Mouse (Mus musculus): ENCODE results near the gene Mpnd. TPM values are rescaled to one million over a fixed set of nuclear protein-coding genes. Genes with fewer than 3 reads are reported as not detected.

The Mpnd gene
- total RNA-seq, 2 experiments from 2014 or later: 6.7 to 35.3 TPM

Other genes starting within 250 kb of the Mpnd start
- 1.3 TPM in 1 of 2 replicates, not detected in the other for gene Zfp119a, start 126.8 kb upstream of the Mpnd start, total RNA-seq (2015; ENCODE audit: low replicate concordance)
- 1.0 and 2.8 TPM in 2 replicates for gene Zfp119a, start 126.8 kb upstream of the Mpnd start, total RNA-seq (2017; ENCODE audit: low replicate concordance)
- gene Zfp959, start 113.6 kb upstream of the Mpnd start, total RNA-seq (2015; ENCODE audit: low replicate concordance): 5.0 and 9.0 TPM in 2 replicates
- gene Zfp959, start 113.6 kb upstream of the Mpnd start, total RNA-seq (2017; ENCODE audit: low replicate concordance): 3.6 and 5.7 TPM in 2 replicates
- 1.4 TPM in 1 of 2 replicates, not detected in the other for gene Zfp119b, start 56.2 kb upstream of the Mpnd start, total RNA-seq (2015; ENCODE audit: low replicate concordance)
- gene Zfp119b, start 56.2 kb upstream of the Mpnd start, total RNA-seq (2017; ENCODE audit: low replicate concordance): 1.2 and 6.4 TPM in 2 replicates
- 5.4 and 6.8 TPM in 2 replicates for gene Ebi3, start 53.1 kb upstream of the Mpnd start, total RNA-seq (2015; ENCODE audit: low replicate concordance)
- gene Ebi3, start 53.1 kb upstream of the Mpnd start, total RNA-seq (2017; ENCODE audit: low replicate concordance): 4.0 and 16.4 TPM in 2 replicates
- gene Yju2, start 46.6 kb upstream of the Mpnd start, total RNA-seq (2015; ENCODE audit: low replicate concordance): 3.8 and 5.4 TPM in 2 replicates
- gene Yju2, start 46.6 kb upstream of the Mpnd start, total RNA-seq (2017; ENCODE audit: low replicate concordance): 1.7 and 5.4 TPM in 2 replicates
- gene Shd, start 35.2 kb upstream of the Mpnd start, total RNA-seq (2015; ENCODE audit: low replicate concordance): not detected in 2 replicates
- not detected in 2 replicates for gene Shd, start 35.2 kb upstream of the Mpnd start, total RNA-seq (2017; ENCODE audit: low replicate concordance)
- not detected in 2 replicates for gene Fsd1, start 19.2 kb upstream of the Mpnd start, total RNA-seq (2015; ENCODE audit: low replicate concordance)
- gene Fsd1, start 19.2 kb upstream of the Mpnd start, total RNA-seq (2017; ENCODE audit: low replicate concordance): not detected in 2 replicates
- gene Stap2, start 127 bp upstream of the Mpnd start, total RNA-seq (2015; ENCODE audit: low replicate concordance): not detected in 2 replicates
- 0.98 TPM in 1 of 2 replicates, not detected in the other for gene Stap2, start 127 bp upstream of the Mpnd start, total RNA-seq (2017; ENCODE audit: low replicate concordance)
- 14.4 and 14.7 TPM in 2 replicates for gene Sh3gl1, start 30.9 kb downstream of the Mpnd start, total RNA-seq (2015; ENCODE audit: low replicate concordance)
- gene Sh3gl1, start 30.9 kb downstream of the Mpnd start, total RNA-seq (2017; ENCODE audit: low replicate concordance): 27.6 and 28.1 TPM in 2 replicates
- 26.4 and 28.1 TPM in 2 replicates for gene Chaf1a, start 34.7 kb downstream of the Mpnd start, total RNA-seq (2015; ENCODE audit: low replicate concordance)
- 32.6 and 39.0 TPM in 2 replicates for gene Chaf1a, start 34.7 kb downstream of the Mpnd start, total RNA-seq (2017; ENCODE audit: low replicate concordance)
- 4.7 and 8.4 TPM in 2 replicates for gene Ubxn6, start 69.3 kb downstream of the Mpnd start, total RNA-seq (2015; ENCODE audit: low replicate concordance)
- 1.9 and 5.6 TPM in 2 replicates for gene Ubxn6, start 69.3 kb downstream of the Mpnd start, total RNA-seq (2017; ENCODE audit: low replicate concordance)
- 36.5 and 71.4 TPM in 2 replicates for gene Hdgfl2, start 73.9 kb downstream of the Mpnd start, total RNA-seq (2015; ENCODE audit: low replicate concordance)
- gene Hdgfl2, start 73.9 kb downstream of the Mpnd start, total RNA-seq (2017; ENCODE audit: low replicate concordance): 125 and 144 TPM in 2 replicates
- gene Plin4, start 104.1 kb downstream of the Mpnd start, total RNA-seq (2015; ENCODE audit: low replicate concordance): not detected in 2 replicates
- gene Plin4, start 104.1 kb downstream of the Mpnd start, total RNA-seq (2017; ENCODE audit: low replicate concordance): not detected in 2 replicates
- not detected in 2 replicates for gene Plin5, start 111.9 kb downstream of the Mpnd start, total RNA-seq (2015; ENCODE audit: low replicate concordance)
- gene Plin5, start 111.9 kb downstream of the Mpnd start, total RNA-seq (2017; ENCODE audit: low replicate concordance): not detected in 2 replicates
- gene Lrg1, start 116.3 kb downstream of the Mpnd start, total RNA-seq (2015; ENCODE audit: low replicate concordance): 1.7 and 8.6 TPM in 2 replicates
- 3.9 and 6.9 TPM in 2 replicates for gene Lrg1, start 116.3 kb downstream of the Mpnd start, total RNA-seq (2017; ENCODE audit: low replicate concordance)
- gene Sema6b, start 134.6 kb downstream of the Mpnd start, total RNA-seq (2015; ENCODE audit: low replicate concordance): 1.4 TPM in 1 of 2 replicates, not detected in the other
- 0.83 TPM in 1 of 2 replicates, not detected in the other for gene Sema6b, start 134.6 kb downstream of the Mpnd start, total RNA-seq (2017; ENCODE audit: low replicate concordance)
- 1.3 and 1.4 TPM in 2 replicates for gene Tnfaip8l1, start 156.8 kb downstream of the Mpnd start, total RNA-seq (2015; ENCODE audit: low replicate concordance)
- gene Tnfaip8l1, start 156.8 kb downstream of the Mpnd start, total RNA-seq (2017; ENCODE audit: low replicate concordance): 0.26 and 1.6 TPM in 2 replicates
- gene Mydgf, start 178.2 kb downstream of the Mpnd start, total RNA-seq (2015; ENCODE audit: low replicate concordance): 9.6 and 11.2 TPM in 2 replicates
- gene Mydgf, start 178.2 kb downstream of the Mpnd start, total RNA-seq (2017; ENCODE audit: low replicate concordance): 5.6 and 6.8 TPM in 2 replicates
- gene Dpp9, start 213.2 kb downstream of the Mpnd start, total RNA-seq (2015; ENCODE audit: low replicate concordance): 5.8 and 11.7 TPM in 2 replicates
- gene Dpp9, start 213.2 kb downstream of the Mpnd start, total RNA-seq (2017; ENCODE audit: low replicate concordance): 6.5 and 8.9 TPM in 2 replicates

All from erythroid progenitor cell, adult 5-6 weeks (primary cell).